Mouse (Mus musculus) stomach, embryonic 14.5 days (tissue): ENCODE results near the gene Lyz1. TPM values are rescaled to one million over a fixed set of nuclear protein-coding genes. Genes with fewer than 3 reads are reported as not detected.

Source experiments
- ATAC-seq: fragments of 200-750 bp; cut with Nextera tagmentation; 2 replicates; pipeline ENCODE4 v1.8.0; 2017; ENCODE audit warnings: low read depth, moderate TSS enrichment; ENCODE audit not compliant: insufficient number of reproducible peaks, insufficient read depth, low FRiP score
- H3K27ac ChIP-seq: fragments of 300-500 bp; sonication (generic); 2 replicates; pipeline ENCODE4 v1.5.1; 2014; ENCODE audit warnings: mild to moderate bottlenecking, low read length, moderate library complexity, mixed read lengths
- H3K27me3 ChIP-seq: fragments of 300-500 bp; sonication (generic); 2 replicates; pipeline ENCODE4 v1.6.1; 2014; ENCODE audit warnings: low read length, control low read depth, mixed read lengths; ENCODE audit not compliant: control insufficient read depth, insufficient read depth
- H3K36me3 ChIP-seq: fragments of 300-500 bp; sonication (generic); 2 replicates; pipeline ENCODE4 v1.6.1; 2014; ENCODE audit warnings: mild to moderate bottlenecking, control low read depth, low read length, moderate library complexity, mixed read lengths; ENCODE audit not compliant: control insufficient read depth, insufficient read depth
- H3K4me1 ChIP-seq: fragments of 300-500 bp; sonication (generic); 2 replicates; pipeline ENCODE4 v1.6.1; 2014; ENCODE audit warnings: low read length, control low read depth, mixed read lengths; ENCODE audit not compliant: control insufficient read depth, insufficient read depth
- H3K4me2 ChIP-seq: fragments of 300-500 bp; sonication (generic); replicated peaks from 2 replicates; pipeline ENCODE4 v1.6.1; 2014; ENCODE audit warnings: low read depth, low read length, control low read depth
- H3K4me3 ChIP-seq: fragments of 300-500 bp; sonication (generic); 2 replicates; pipeline ENCODE4 v1.5.1; 2014; ENCODE audit warnings: low read depth, low read length, control low read depth
- H3K9ac ChIP-seq: fragments of 300-500 bp; sonication (generic); replicated peaks from 2 replicates; pipeline ENCODE4 v1.6.1; 2014; ENCODE audit warnings: low read depth, mild to moderate bottlenecking, control low read depth, low read length, moderate library complexity, mixed read lengths
- H3K9me3 ChIP-seq: fragments of 300-500 bp; sonication (generic); 2 replicates; pipeline ENCODE4 v1.6.1; 2016; ENCODE audit warnings: low read depth, low read length, control low read depth; ENCODE audit not compliant: control insufficient read depth
- WGBS: fragments of 180-500 bp; shearing (Covaris S2); extraction: QIAGEN DNeasy Blood & Tissue Kit; methylation state at CpG from one replicate; pipeline ENCODE4 v1.1.7; 2014; 5-methylcytosine and 5-hydroxymethylcytosine counted together
- polyA plus RNA-seq: library from polyadenylated mRNA; unstranded; fragments of >200 nt; fragmentation: Nextera tagmentation; extraction: Ambion mirVana; gene quantifications from 2 replicates; pipeline ENCODE4 v1.2.1, GENCODE M21; 2014

Lyz1 gene
- polyA plus RNA-seq: not detected in 2 replicates

DNA sequence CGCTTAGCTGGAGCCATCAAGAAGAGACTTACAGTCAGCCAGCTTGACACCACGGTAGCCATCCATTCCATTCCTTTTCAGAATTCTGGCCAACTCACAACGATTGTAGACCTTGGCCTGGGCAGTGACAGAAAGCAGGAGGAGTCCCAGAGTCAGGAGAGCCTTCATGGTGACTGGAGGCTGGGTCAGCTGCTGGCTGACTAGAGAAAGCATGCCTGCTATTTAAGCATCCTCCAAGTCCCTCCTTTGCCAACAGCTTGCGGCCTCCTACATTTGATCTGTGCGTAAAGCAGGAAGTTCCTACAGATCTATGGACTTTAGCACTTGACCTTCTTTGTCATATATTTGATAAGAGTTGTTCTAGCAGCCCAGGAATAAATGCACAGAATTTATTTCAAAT is at the start of gene Lyz1:
Gene Lyz1 (minus strand): TSS at position 198 of the 400 bp plus-strand sequence.
- Histone ChIP-seq H3K27ac (no peak within 1 kb of the TSS), H3K4me2 (no peak within 1 kb of the TSS), H3K36me3 (no peaks in the 10 kb centered on the region), H3K27me3 (no peaks in the 10 kb centered on the region), H3K9ac (no peak within 1 kb of the TSS), H3K4me3 (no peak within 1 kb of the TSS), H3K9me3 (no peaks in the 10 kb centered on the region), H3K4me1 (no peaks in the 10 kb centered on the region)
- 73% methylated on average over 5 of the region's 5 CpGs for WGBS
- no peak for ATAC-seq

DNA sequence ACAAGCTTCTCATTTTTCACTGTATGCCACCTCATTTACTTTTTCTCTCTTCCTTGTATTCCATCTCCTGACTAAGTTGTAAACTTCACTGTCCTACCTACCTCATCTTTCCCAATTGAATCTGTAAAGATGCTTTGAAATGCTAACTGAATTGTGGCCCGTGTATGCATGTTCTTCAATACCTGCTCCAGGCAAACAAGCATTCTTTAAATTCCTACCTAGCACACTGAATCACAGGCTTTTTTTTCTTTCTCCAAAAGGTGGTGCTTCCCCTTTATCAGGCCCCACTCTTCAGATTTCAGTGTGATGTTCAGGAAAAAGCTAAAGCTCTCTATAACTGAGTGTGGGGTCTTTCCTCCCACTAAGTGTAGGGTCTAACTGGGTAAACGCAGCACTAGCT is 49.7 kb upstream of the Lyz1 start:
- Histone ChIP-seq H3K27me3 (no peaks in the 10 kb centered on the region), H3K9ac (no peak overlapping the region), H3K9me3 (no peaks in the 10 kb centered on the region), H3K27ac (no peak overlapping the region), H3K4me2 (no peak overlapping the region), H3K4me3 (no peak overlapping the region), H3K4me1 (no peaks in the 10 kb centered on the region), H3K36me3 (peaks cover 5% of the 10 kb centered on the region)
- 60% methylated on average over 2 of the region's 2 CpGs for WGBS
- ATAC-seq: no peak

DNA sequence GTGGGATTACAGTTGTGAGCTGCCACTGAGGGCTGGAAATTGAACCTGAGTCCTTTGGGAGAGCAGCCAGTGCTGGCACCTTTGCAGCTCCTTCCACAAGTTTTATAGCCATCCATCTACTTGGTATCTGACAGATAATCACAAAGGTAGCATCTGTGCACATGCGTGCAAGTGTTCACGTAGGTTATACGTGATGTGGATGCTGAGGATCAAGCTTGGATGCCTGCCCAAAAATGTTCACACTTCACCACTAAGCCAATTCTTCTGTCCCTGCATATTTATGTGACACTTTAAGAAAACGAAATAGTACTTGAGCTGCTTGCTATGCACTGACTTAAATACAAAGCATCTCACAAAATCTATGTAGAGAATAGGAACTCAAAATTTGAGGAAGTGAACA is 48.4 kb upstream of the Lyz1 start:
- Histone ChIP-seq H3K9ac (no peak overlapping the region), H3K27ac (no peak overlapping the region), H3K27me3 (no peaks in the 10 kb centered on the region), H3K4me2 (no peak overlapping the region), H3K4me3 (no peak overlapping the region), H3K4me1 (no peaks in the 10 kb centered on the region), H3K9me3 (no peaks in the 10 kb centered on the region), H3K36me3 (no peaks in the 10 kb centered on the region; the same call in 1 of the 2 replicates)
- ATAC-seq: no peak
- WGBS: 72% methylated on average over 4 of the region's 4 CpGs

DNA sequence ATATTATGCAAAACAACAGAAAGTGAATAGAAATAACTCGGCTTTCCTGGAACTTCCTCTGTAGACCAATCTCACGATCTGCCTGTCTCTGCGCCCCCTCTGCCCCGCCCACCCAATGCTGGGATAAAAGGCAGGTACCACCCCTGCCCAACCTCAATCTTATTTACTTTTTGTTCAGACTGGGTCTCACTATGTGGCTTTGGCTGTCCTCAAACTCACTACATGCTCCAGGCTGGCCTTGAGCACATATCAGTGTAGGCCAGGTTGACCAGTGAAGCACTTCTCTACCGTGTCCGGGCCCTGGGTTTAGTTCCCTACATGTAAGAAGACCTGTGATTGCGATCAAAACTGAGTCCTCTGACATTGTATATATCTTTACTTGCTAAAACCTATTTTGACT is 46.6 kb upstream of the Lyz1 start:
- WGBS: 76% methylated on average over 7 of the region's 7 CpGs
- Histone ChIP-seq H3K4me3 (no peak overlapping the region), H3K36me3 (no peaks in the 10 kb centered on the region; the same call in 1 of the 2 replicates), H3K27me3 (no peaks in the 10 kb centered on the region), H3K9me3 (no peaks in the 10 kb centered on the region), H3K4me2 (no peak overlapping the region), H3K27ac (no peak overlapping the region), H3K9ac (no peak overlapping the region), H3K4me1 (0 out of 2 replicates have a peak, but pooled peaks cover 4% of the 10 kb centered on the region)
- no peak for ATAC-seq

DNA sequence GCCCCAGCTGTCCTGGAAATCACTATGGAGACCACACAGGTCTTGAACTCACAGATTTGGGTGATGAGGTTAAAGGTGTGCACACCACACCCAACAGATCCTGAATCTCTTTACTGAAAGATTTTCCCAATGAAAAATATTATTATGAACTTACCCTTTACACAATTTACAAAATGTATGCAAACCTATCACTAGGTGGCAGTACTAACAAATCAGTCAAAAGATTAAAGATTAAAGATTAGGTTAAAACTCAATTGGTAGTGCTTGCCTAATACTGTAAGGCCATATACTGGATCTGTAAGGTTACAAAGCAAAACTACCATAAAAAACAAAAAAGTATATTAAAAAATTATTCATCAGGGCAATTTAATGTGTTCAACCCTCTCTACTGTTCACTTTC is 45.3 kb upstream of the Lyz1 start:
- no peaks in the 10 kb centered on the region for H3K27me3 ChIP-seq
- ATAC-seq: no peak
- H3K4me3 ChIP-seq: no peak overlapping the region
- H3K36me3 ChIP-seq: no peaks in the 10 kb centered on the region; the same call in 1 of the 2 replicates
- no peak overlapping the region for H3K9ac ChIP-seq
- H3K27ac ChIP-seq: no peak overlapping the region
- no peak overlapping the region for H3K4me2 ChIP-seq
- 0 out of 2 replicates have a peak, but pooled peaks cover 4% of the 10 kb centered on the region for H3K4me1 ChIP-seq
- no peaks in the 10 kb centered on the region for H3K9me3 ChIP-seq

DNA sequence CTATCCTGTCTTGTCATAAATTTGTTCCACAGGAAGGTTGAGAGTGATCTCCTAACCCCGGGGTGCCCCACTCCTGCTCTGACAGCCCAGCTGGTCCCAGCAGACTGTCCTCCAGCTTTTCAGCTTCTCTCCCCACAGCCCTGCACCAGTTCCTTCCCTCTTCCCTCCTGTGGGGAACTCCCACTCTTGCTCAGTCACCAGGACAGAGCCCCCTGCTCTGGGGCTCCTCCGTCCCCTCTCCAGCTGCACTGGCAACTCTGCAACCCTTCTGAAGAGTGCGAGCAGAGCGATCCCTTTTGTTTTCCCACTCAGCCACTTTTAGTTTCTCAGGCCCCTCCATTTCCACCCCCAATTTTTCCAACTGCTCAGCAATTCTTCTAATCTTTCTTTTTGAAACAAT is 43.0 kb upstream of the Lyz1 start:
- no peak overlapping the region for H3K4me3 ChIP-seq
- H3K9ac ChIP-seq: no peak overlapping the region
- H3K4me1 ChIP-seq: 0 out of 2 replicates have a peak, but pooled peaks cover 4% of the 10 kb centered on the region
- H3K36me3 ChIP-seq: no peaks in the 10 kb centered on the region
- H3K4me2 ChIP-seq: no peak overlapping the region
- peak; percentile 62; the same call in 1 of the 2 replicates for ATAC-seq
- no peaks in the 10 kb centered on the region for H3K9me3 ChIP-seq
- H3K27me3 ChIP-seq: no peaks in the 10 kb centered on the region
- H3K27ac ChIP-seq: no peak overlapping the region
- WGBS: 36% methylated on average over 4 of the region's 4 CpGs

DNA sequence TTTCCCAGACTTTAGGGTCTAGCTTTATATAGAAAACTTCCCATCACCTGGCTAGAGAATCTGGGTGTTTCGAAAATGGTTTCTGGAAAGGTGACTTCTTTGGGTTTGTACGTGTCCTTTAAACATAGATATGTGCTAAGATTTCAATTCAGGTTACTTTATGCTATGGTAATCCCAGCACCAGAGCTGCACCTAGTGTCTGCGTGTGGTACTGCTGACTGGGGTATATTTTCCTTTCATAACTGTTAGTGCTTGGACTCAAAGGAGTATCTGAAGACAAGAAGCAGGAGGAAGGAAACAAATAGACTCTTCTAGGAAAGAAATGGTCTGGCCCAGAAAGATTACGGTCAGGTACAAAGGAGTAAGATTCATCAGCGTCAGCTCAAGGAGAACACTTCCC is 37.9 kb upstream of the Lyz1 start:
- H3K4me1 ChIP-seq: 0 out of 2 replicates have a peak, but pooled peaks cover 1% of the 10 kb centered on the region
- H3K9me3 ChIP-seq: no peaks in the 10 kb centered on the region
- H3K4me2 ChIP-seq: no peak overlapping the region
- 74% methylated on average over 5 of the region's 5 CpGs for WGBS
- ATAC-seq: no peak
- H3K4me3 ChIP-seq: no peak overlapping the region
- no peaks in the 10 kb centered on the region for H3K36me3 ChIP-seq
- H3K9ac ChIP-seq: no peak overlapping the region
- H3K27me3 ChIP-seq: no peaks in the 10 kb centered on the region
- H3K27ac ChIP-seq: no peak overlapping the region

DNA sequence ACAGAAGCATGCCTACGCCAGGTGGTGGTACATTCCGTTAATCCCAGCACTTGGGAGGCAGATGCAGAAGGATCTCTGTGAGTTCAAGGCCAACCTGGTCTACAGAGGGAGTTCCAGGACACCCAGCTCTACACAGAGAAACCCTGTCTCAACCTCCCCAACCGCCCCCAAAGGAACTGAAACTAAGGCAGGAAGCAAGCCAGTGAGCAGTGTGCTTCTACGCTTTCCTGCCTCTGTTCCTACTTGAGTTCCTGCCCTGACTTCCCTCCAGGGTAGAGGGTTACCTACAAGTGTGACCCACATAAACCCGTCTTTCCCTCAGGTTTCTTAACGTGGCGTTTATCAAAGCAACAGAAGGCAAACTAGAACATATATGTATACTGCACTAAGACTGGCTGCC is 31.1 kb upstream of the Lyz1 start:
- 86% methylated on average over 7 of the region's 7 CpGs for WGBS
- ATAC-seq: no peak
- no peak overlapping the region for H3K27ac ChIP-seq
- no peak overlapping the region for H3K9ac ChIP-seq
- no peaks in the 10 kb centered on the region for H3K4me1 ChIP-seq
- no peak overlapping the region for H3K4me2 ChIP-seq
- H3K27me3 ChIP-seq: no peaks in the 10 kb centered on the region
- no peaks in the 10 kb centered on the region for H3K36me3 ChIP-seq
- H3K9me3 ChIP-seq: no peaks in the 10 kb centered on the region
- no peak overlapping the region for H3K4me3 ChIP-seq

DNA sequence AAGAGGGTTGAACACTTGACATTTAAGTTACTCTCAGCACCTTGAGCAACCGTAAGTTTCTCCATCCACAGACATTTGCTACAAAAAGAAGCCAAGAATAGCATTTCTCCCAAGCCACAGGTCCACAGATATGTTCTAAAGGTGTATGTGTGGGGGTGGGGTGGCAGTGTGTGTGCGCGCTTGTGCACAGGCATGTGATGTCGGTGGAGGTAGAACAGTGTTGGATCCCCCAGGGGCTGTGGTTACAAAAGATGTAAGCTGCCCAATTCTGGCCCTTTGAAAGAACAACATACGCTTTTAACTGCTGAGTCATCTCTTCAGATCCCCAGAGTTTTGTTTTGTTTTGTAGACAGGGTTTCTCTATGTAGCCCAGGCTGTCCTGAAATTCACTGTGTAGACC is 30.0 kb upstream of the Lyz1 start:
- Histone ChIP-seq H3K4me3 (no peak overlapping the region), H3K9ac (no peak overlapping the region), H3K9me3 (no peaks in the 10 kb centered on the region), H3K27me3 (no peaks in the 10 kb centered on the region), H3K4me1 (no peaks in the 10 kb centered on the region), H3K36me3 (no peaks in the 10 kb centered on the region), H3K4me2 (no peak overlapping the region), H3K27ac (no peak overlapping the region)
- no peak for ATAC-seq
- WGBS: 93% methylated on average over 5 of the region's 5 CpGs
